Mouse (Mus musculus) right cerebral cortex, postnatal 14 days (tissue): ENCODE measurements around the gene Creb5.

Experiments
- DNase-seq: peaks from one replicate; pipeline ENCODE4 v3.0.0; 2022

Creb5 gene

DNA sequence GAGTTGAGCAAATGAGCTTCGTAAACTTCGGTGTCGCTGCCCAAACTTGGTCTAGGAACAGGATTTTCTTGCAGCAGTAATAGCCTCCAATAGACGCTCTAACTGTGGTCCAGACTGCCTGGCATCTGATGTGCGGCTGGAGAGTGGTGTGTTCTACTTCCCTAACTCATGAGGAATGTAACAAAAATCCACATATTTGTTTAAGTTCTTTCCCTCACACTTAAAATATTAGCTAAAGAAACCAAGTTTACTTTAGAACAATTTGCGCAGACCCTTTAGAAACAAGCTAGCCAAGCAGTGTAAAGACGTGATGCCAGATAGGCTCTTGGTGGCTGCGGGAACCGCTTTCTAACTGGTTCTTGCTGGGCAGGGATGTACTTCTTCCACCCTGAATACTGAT is 428.9 kb downstream of the Creb5 start:
- DNase-seq = no peak

DNA sequence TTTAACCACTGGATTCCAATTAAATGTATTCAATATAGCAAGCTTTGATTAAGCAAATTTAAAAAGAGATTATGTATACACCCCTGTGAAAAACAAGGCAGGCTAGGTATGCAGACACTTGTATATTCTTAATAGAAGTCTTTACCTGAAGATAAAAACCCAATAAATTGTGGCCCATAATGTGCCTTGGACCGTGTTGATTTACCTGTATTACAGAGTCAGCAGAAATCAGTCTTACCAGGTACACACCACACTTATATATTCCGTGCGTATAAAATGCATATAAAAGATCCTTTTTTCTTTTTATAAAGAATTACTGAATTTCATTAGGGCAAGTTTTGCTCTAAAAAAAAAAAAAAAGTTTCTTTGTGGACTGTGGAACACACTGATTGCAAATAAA is 432.9 kb downstream of the Creb5 start:
- DNase-seq = no peak

DNA sequence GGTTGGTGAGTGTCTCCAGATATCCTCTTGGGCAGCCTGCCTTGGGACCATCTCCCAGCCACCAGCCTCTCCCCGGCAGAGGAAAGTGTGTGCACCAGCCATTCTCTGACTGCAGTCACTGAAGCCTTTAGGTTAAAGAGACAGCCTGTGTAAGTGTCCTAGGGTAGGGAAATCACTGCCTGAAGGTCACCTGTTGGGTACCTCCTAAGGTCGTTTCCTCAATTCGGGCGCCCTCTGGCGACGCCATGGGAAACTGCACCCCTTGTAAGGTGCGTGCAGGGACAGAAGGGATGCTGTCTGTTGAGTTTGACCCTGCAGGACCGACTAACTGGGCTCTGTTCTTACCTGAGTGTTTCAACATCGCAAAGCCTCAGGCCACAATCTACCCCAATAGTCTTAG is 434.5 kb downstream of the Creb5 start:
- peak; percentile 67 for DNase-seq

DNA sequence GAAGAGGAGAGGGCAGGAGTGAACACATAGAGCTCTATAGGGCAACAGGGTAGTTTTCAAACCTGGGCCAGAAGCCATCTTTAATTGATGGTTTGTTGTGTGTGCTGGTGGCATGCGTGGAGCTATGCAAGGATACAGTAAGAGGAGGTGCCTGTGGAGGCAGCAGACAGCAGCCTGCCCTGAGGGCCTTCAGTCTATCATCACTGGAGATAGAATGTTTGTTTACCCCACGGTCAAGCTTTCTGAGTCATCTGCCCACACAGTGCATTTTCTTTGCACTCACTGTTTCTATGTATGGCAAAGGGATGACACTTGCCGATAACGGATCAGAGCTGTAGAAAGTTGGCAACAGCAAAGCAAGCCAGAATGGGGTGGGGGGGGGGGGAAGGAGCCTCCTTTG is 435.6 kb downstream of the Creb5 start:
- no peak for DNase-seq

DNA sequence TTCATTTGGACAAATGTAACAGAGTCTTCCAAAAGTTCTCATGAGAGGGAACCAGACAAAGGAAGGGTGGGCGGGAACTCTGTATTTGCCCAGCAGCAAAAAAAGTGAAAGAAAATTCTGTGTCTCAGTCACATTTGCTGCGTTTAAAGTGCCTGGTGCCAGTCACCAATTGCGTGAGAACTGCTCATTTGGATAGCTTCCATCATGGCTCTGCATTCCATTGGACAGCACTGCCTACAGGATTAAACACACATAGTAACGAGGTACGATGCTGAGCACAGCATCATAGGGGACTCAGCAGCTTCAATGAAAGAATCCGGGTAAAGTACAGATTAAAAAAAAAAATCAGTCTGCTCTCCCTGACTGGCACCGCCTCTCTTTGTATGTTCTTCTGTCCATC is 443.4 kb downstream of the Creb5 start:
- no peak for DNase-seq

DNA sequence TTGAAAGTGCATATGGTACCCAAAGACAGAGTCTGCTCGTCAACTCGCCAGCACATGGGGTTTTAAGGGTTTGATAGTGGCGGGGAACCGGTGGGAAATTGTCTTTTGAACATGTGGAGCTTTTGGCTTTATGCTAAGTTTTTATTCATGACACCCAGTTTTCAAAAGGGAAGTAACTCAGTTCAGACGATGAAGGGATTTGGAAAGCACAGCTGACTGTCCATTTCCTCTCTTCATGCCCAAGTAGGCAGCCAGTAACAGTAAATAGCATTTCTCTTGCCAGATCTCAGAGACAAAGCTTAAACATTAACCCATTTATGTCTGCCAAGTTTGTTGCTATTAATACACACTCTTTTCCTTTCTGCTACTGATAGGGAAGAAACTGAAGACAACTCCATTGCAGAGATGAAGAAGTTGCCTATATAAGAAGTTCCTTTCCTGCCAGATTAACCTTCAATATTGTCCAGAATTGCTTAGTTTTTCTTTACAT is 444.0 kb downstream of the Creb5 start:
- DNase-seq = no peak

DNA sequence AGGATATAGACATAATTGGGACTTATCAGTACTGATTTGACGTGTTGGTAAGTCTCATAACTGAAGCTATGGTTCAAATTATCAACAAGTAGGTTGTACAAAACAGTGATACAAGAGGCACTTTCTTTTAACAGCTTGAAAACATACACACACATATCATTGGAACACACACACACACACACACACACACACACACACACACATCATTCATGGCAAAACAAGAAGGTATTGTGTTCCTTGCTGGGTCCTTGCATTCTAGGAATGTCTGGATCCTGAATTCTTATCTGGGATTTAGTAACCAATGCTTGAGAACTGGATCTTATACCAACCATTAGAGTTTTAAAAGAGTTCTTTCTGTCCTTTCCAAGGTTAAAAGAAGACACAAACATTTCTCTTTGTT is 446.5 kb downstream of the Creb5 start:
- DNase-seq = no peak

DNA sequence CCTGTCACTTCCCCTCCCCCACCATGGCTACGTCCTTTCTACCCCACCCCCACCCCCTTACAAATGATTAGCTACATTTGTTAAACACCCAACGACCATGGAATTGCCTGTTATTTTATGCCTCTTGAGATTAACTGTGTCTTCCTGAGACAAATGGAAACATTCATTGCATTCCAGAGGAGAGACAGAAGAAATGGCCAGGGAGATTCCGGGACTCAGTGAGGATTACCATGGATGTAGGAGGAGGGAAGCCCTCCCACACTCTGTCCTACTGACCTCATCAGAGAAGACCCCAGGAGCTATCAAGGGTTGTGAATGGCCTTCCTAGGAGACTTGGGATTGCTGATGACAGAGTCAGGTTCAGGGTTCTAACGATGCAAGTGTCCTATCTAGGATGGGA is 446.9 kb downstream of the Creb5 start:
- DNase-seq = no peak

DNA sequence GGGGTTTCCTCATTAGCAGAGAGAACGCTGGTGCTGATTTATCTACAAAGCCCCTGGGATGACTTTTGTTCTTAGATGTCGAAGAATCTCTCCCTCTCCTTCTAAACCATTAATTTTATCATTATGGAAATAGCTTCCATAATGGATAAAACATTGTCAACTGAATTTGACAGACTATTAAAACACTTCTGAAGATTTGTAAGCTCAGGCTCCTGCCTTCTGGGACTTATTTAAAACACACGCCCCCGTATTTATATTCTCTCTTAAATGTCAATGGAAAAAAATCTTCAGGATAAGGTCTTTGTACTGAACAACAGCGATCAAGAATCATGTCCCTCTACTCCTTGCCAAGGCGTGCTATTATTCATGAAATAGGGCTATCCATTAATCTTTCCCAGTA is 448.6 kb downstream of the Creb5 start:
- no peak for DNase-seq

DNA sequence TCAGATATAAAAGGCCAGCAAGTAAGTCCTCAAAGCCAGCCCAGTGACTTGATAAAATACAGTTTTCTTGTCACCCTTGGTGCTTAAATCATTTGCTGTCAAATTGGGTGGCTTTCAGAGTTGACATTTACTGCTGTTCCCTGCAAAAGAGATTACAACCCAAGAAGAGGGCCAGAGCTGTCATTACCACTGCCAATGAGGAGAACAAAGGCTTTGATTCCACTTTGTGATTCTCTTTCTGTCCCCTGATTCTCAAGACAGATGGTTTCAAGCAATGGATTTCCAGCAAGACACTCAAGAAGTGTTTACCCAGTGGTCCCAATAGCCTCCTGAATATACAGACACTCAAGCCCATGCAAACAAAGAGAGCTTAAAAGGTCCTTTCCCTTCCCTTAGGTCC is 451.1 kb downstream of the Creb5 start:
- no peak for DNase-seq

DNA sequence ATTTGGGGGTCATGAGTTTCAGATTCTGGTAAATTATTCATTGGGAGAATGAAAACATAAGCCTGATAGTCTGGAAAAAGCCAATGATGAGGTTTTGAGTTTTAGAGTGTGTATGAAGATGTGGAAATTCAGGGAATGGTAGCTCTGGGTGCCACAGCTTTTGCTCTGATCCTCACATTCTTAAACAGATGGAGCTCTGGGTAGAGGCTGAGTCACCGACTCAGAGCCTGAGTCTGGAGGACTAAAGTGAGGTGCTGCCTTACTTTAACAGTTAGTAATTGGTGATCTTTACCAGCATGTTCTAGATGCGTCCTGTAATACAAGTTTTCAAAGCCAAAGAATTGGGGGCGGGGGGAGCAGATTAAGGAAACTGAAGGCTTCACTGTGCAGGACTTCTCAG is 454.2 kb downstream of the Creb5 start:
- no peak for DNase-seq
